Mouse (Mus musculus): Measurements from ENCODE around the gene Dgat2.
A peak's percentile ranks its signal among the peaks of the same experiment; 100 is the strongest.

DNA sequence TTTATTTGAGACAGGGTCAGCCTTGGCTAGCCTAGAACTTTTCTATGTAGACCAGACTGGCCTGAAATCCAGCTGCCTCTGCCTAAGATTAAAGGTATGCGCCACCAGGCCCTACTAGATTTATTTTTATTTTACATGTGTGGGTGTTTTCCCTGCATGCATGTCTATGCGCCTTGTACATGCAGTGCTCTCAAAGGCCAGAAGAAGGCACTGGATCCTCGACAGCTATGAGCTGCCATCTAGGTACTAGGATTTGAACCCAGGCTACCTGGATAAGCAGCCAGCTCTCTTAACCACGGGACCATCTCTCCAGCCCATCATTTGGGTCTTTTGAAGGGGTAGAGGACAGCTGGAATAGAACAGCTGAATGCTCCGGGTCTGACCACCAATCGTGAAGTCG, 20.1 kb downstream of the Dgat2 start:
- TF ChIP-seq CTCF (IDR thresholded peaks at IDR 0.05; ENCODE audit: low read depth) (0 out of 2 replicates have a peak, but pooled peaks have one; percentile 9), EP300 (IDR thresholded peaks at IDR 0.05; ENCODE audit: low read depth) (no peak)
